Mouse (Mus musculus) C2C12 (cell line): Measurements from ENCODE around the gene Ltk. TPM values are rescaled to one million over a fixed set of nuclear protein-coding genes. Genes with fewer than 3 reads are reported as not detected.

Experiments used
- H3K27me3 ChIP-seq: one replicate; pipeline ENCODE4 v1.6.1; 2011; ENCODE audit not compliant: control insufficient read depth, insufficient read depth, insufficient read length
- H3K36me3 ChIP-seq: one replicate; pipeline ENCODE4 v1.6.1; 2011; ENCODE audit not compliant: control insufficient read depth, insufficient read depth
- H3K4me3 ChIP-seq: one replicate; pipeline ENCODE4 v1.5.1; 2011; ENCODE audit warnings: mild to moderate bottlenecking, control low read depth; ENCODE audit not compliant: poor library complexity, insufficient read depth, severe bottlenecking
- H3K79me2 ChIP-seq: one replicate; pipeline ENCODE4 v1.6.1; 2011; ENCODE audit not compliant: control insufficient read depth, insufficient read depth
- H3K79me3 ChIP-seq: one replicate; pipeline ENCODE4 v1.6.1; 2011; ENCODE audit warnings: low read depth, control low read depth
- H3ac ChIP-seq: one replicate; pipeline ENCODE3; 2011; ENCODE audit warnings: low read depth; ENCODE audit not compliant: control insufficient read depth, insufficient read length
- CEBPB ChIP-seq: IDR thresholded peaks from one replicate; pipeline ENCODE4 v1.6.1; 2011; ENCODE audit warnings: low read depth, mild to moderate bottlenecking, control low read depth, moderate library complexity
- CTCF ChIP-seq: IDR thresholded peaks from one replicate; pipeline ENCODE4 v1.5.1; 2011; ENCODE audit not compliant: control insufficient read depth, insufficient read depth, insufficient read length
- FOSL1 ChIP-seq: IDR thresholded peaks from one replicate; pipeline ENCODE4 v1.8.0; 2011; ENCODE audit warnings: mild to moderate bottlenecking, low read length; ENCODE audit not compliant: poor library complexity, insufficient read depth, severe bottlenecking
- MAX ChIP-seq: IDR thresholded peaks from one replicate; pipeline ENCODE4 v1.6.1; 2011; ENCODE audit warnings: mild to moderate bottlenecking, control low read depth
- MYOD1 ChIP-seq: IDR thresholded peaks from one replicate; pipeline ENCODE4 v1.6.1; 2011; ENCODE audit warnings: low read depth; ENCODE audit not compliant: control insufficient read depth, insufficient read length
- MYOG ChIP-seq: IDR thresholded peaks from one replicate; pipeline ENCODE4 v1.6.1; 2011; ENCODE audit not compliant: control insufficient read depth, insufficient read length; ENCODE audit errors: extremely low read depth
- USF1 ChIP-seq: IDR thresholded peaks from one replicate; pipeline ENCODE4 v1.6.1; 2011; ENCODE audit warnings: low read depth, mild to moderate bottlenecking, control low read depth, moderate library complexity
- long read RNA-seq, 2 experiments: library from polyadenylated mRNA; unstranded; transcript quantifications; one replicate each; pipeline ENCODE4 v2.0.0; 2019 to 2020
- polyA plus RNA-seq: library from polyadenylated mRNA; unstranded; fragments of >200 nt; fragmentation: generic; extraction: Trizol; gene quantifications from one replicate; pipeline ENCODE4 v1.2.1, GENCODE M21; 2012; ENCODE audit warnings: missing spikeins

The Ltk gene
- polyA plus RNA-seq, result 0.01 TPM
- long read RNA-seq, experiment 1, result 0 reads
- long read RNA-seq, experiment 2, result 0 reads

GRCm38 (mm10) chr2:119760251-119760650 lies at the start of gene Ltk:
Ltk (minus strand) TSS chr2:119760431.
- Histone ChIP-seq H3K36me3 (peaks cover 13% of the 10 kb centered on the region), H3K4me3 (no peak within 1 kb of the TSS), H3K79me3 (no peaks in the 10 kb centered on the region), H3K79me2 (no peaks in the 10 kb centered on the region), H3K27me3 (peaks cover 28% of the 10 kb centered on the region), H3ac (no peak within 1 kb of the TSS)
- TF ChIP-seq MYOD1 (no peak), CTCF (no peak), CEBPB (no peak), FOSL1 (no peak), MYOG (no peak), MAX (no peak), USF1 (no peak)

DNA sequence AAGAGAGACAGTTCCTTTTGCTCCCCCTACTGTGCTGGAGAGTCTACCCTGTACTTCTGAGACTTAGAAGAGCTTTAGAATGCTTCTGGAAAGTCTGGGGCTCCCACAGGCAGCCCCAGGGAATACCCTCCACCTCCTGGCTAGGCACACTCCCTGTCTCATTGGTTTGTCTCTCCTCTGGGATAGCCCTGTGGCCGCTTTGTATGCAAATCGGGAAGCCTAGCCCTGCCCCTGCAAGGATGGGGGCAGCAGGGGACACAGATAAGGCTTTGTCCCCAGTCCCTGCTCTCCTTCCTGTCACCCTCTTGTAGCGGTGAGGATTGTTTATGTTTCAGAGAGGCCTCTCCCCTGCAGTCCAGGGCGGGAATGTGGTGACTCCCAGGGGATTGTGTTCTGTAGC lies 48.6 kb upstream of the Ltk start:
- H3K79me2 ChIP-seq, result no peaks in the 10 kb centered on the region
- no peaks in the 10 kb centered on the region for H3K79me3 ChIP-seq
- no peak overlapping the region for H3K4me3 ChIP-seq
- no peak overlapping the region for H3ac ChIP-seq
- TF ChIP-seq MYOG (no peak), CTCF (no peak), FOSL1 (no peak), MYOD1 (no peak), CEBPB (no peak), USF1 (no peak), MAX (no peak)
- H3K36me3 ChIP-seq, result no peaks in the 10 kb centered on the region
- no peaks in the 10 kb centered on the region for H3K27me3 ChIP-seq

GRCm38 (mm10) chr2:119808438-119808837 lies 48.2 kb upstream of the Ltk start:
- no peaks in the 10 kb centered on the region for H3K36me3 ChIP-seq
- TF ChIP-seq CTCF (no peak), CEBPB (no peak), FOSL1 (no peak), MAX (no peak), MYOD1 (no peak), USF1 (no peak), MYOG (no peak)
- H3ac ChIP-seq, result no peak overlapping the region
- no peaks in the 10 kb centered on the region for H3K27me3 ChIP-seq
- H3K79me3 ChIP-seq, result no peaks in the 10 kb centered on the region
- H3K79me2 ChIP-seq, result no peaks in the 10 kb centered on the region
- H3K4me3 ChIP-seq, result no peak overlapping the region

- no peaks in the 10 kb centered on the region for H3K27me3 ChIP-seq
- H3K79me2 ChIP-seq, result no peaks in the 10 kb centered on the region
- H3K79me3 ChIP-seq, result no peaks in the 10 kb centered on the region
- H3K4me3 ChIP-seq, result no peak overlapping the region
- H3K36me3 ChIP-seq, result no peaks in the 10 kb centered on the region
- no peak for TF ChIP-seq CTCF
- no peak for TF ChIP-seq MAX
- TF ChIP-seq MYOD1, result no peak
- TF ChIP-seq USF1, result no peak
- TF ChIP-seq FOSL1, result no peak
- no peak for TF ChIP-seq CEBPB
- TF ChIP-seq MYOG, result no peak
- no peak overlapping the region for H3ac ChIP-seq
These were observed 45.3 kb upstream of the Ltk start for GRCm38 (mm10) chr2:119805536-119805935.

DNA sequence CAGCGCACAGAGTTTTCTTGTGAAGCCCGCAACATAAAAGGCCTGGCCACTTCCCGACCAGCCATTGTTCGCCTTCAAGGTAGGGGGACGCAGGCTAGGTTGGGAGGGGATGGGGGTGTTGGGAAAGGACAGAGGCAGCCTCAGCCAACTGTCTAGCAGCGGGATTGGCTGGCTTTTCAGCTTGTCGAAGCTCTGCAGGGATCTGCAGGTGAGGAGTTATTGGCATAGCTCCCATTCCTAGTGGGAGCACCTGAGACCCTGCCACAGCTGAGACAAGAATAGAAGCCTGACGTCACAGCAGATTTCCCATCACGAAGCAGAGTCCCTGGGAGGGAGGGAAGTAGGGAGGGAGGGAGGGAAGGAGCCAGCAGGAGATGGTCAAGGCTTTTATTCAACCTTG lies 44.5 kb upstream of the Ltk start:
- TF ChIP-seq CTCF, result no peak
- TF ChIP-seq CEBPB, result no peak
- TF ChIP-seq USF1, result no peak
- no peak for TF ChIP-seq FOSL1
- TF ChIP-seq MYOD1, result no peak
- TF ChIP-seq MAX, result no peak
- TF ChIP-seq MYOG, result no peak
- H3K36me3 ChIP-seq, result no peaks in the 10 kb centered on the region
- H3K79me3 ChIP-seq, result no peaks in the 10 kb centered on the region
- no peaks in the 10 kb centered on the region for H3K79me2 ChIP-seq
- no peak overlapping the region for H3K4me3 ChIP-seq
- H3ac ChIP-seq, result no peak overlapping the region
- no peaks in the 10 kb centered on the region for H3K27me3 ChIP-seq

DNA sequence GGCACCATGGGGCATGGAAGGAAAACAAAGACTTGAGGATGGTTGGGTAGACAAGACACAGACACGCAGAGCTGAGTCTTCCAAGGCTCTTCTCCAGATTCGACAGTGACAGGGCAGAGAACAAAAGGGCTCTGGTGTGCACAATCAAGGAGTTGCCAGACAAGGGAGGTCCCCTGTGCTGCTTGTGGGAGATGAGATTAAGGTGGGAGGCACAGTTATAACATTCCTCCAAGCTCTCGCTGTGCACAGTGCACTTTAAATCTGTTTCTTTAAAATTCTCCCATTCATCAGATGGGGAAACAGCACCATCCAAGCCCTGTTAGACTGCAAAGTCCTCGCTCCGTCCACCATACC lies 44.0 kb upstream of the Ltk start:
- Histone ChIP-seq H3K79me2 (no peaks in the 10 kb centered on the region), H3K79me3 (no peaks in the 10 kb centered on the region), H3K36me3 (no peaks in the 10 kb centered on the region), H3K4me3 (no peak overlapping the region), H3K27me3 (no peaks in the 10 kb centered on the region), H3ac (no peak overlapping the region)
- no peak for TF ChIP-seq USF1
- no peak for TF ChIP-seq MAX
- no peak for TF ChIP-seq MYOD1
- no peak for TF ChIP-seq CTCF
- no peak for TF ChIP-seq FOSL1
- no peak for TF ChIP-seq MYOG
- TF ChIP-seq CEBPB, result no peak
